Mouse (Mus musculus) gastrocnemius, postnatal 10 days (tissue): ENCODE measurements at regions not wholly inside any gene's neighbourhood (a gene's known extent, or its start where the extent isn't known, plus 50 kb on each side); places are given as distances from the start of the nearest gene placed in this dataset.

Experiments
- DNase-seq: peaks from one replicate; pipeline ENCODE4 v3.0.0; 2021; ENCODE audit warnings: mixed read lengths

DNA sequence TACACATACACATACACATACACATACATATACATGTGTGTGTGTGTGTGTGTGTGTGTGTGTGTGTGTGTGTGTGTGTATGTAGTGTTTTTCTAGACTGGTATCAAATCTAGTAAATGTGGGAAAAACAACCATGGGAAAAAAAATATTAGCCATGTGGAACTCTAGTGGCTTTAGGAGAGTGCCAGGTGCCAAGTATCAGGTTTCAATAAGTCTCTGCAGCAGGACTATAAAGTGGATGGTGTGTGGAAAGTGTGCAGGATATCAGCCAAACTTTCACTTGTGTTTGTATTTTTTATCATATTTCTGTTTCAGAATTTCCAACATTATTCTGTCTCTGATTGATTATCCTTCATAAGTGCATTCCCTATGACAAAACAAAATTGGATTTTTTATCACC is 653.3 kb upstream of the Fam98a start:
- DNase-seq, result no peak

DNA sequence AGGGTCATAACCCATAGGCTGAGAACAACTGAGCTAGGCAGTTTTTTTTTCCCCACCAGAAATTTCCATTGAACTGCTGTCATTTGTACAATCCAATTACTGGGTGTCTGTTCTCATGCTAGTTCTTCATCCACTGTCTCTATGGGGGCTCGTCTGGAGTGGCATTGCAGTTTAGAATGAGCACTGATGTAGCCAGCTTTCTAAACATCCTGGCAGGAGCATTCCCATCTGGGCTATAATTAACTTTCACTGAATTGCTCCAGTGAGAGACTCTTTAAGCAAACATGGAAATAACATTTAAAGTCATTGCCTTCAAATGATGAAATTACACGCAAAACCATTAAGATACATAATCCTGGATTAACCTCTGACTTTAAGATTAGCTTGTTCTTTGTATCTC is 633.1 kb upstream of the Fam98a start:
- DNase-seq, result no peak

DNA sequence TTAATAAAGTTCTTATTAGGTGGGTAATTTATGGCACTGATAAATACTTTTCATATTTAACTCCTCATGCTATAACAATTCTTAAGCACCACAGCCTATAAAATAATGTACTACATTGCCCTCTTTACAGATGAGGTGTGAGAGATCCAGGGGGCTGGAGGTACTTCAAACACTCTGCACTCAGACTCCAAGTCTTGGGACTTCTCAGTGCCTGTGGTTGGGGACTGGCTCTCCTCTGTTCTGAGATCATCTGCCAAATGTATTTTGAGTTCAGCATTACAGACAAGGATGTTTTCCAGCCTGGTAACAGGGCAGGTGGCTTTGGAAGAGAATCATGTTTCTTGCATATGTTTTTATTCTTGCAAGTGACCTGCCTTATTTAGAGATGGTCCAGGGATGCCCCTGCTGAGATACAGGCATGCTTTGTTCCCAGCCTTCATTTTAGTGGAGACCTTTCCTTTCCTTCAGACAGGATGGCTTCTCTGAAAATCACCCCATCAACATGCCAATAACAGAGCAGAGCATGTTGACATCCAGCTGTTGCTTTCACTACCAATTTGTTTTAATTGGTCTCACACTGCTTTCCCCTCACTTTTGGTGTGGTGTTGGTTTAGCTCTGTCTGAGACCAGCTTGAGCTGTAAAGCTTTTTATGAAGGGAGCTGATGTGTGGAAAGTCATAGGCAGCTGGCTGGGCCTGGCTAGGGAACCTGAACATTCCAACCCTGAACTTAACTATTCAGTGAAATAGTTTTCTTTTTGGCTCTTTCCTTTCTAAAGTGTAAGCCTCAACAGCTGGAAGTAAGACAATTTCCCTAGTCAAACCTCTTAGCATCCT is 585.1 kb upstream of the Fam98a start:
- DNase-seq, result no peak

DNA sequence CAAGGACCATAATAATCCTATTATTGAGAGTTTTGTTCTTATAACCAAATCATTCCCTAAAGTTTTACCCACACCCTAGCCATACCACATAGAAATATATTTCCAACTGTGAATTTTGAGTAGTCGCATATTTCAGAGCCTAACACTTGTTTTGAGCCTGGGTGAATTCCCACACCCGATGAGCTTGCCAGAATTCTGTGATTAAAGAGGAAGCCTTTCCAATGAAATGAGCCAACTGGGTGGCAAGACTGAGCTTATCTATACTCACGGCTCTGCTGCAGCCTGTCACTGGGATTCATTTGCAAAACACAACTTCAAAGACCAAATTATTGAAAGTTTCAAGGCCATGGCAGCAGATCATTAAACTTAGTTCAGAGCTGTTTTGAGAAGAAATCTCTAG is 582.3 kb upstream of the Fam98a start:
- DNase-seq, result no peak

DNA sequence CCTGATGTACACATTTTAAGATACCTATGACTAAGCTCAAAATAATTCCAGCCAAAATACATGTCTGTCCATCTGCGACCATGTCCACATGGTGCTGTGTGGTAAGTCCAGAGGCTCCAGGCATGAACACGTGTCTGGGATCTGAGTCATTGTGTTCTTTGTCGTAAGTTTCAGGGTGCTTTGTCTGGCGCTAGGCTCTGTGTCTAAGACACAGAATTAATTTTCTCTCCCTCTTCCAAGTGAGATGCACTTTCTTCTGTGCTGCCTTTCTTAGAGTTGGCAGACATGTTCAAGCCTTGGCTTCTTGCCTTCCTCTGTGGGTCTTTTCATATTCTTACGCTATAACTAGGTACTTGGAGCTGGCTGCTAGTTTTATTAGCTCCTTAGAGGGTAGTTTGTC is 573.5 kb upstream of the Fam98a start:
- no peak for DNase-seq

DNA sequence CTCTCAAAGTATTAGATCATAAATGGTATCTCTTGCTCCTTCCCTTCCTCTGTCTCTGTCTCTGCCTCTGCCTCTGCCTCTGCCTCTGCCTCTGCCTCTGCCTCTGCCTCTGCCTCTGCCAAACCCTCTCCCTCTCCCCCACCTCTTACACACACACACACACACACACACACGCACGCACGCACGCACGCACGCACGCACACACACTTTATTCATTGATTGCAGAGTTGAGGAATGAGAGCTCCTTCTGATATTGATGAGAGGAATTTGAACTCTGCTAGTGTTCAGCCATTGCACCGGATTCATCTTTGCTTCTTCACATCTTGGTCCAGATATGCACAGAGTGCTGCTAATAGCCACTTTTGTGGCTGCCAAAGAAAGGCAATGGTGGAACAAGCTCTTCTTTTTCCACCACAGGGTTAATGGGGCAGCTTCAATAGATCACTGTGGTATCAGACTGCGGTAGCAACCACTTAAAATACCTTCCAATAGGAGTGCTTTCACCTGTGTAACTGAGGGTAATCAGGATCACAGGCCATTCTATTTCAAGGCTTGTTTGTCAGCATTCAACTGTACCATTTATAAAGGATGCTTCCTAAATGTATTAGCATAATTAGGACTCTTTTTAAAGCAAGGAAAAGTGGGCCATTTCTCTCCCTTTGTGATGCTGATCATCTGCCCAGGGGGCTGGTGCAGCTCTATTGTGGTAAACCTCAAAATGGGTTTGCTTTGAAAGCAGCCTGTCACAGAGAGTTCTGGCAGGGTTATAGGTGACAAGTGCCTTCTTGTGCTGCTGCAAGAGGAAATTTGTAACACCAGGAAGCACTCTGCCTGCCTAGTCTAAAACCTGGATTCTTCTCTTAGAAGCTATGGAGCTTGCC is 559.8 kb upstream of the Fam98a start:
- DNase-seq, result no peak

DNA sequence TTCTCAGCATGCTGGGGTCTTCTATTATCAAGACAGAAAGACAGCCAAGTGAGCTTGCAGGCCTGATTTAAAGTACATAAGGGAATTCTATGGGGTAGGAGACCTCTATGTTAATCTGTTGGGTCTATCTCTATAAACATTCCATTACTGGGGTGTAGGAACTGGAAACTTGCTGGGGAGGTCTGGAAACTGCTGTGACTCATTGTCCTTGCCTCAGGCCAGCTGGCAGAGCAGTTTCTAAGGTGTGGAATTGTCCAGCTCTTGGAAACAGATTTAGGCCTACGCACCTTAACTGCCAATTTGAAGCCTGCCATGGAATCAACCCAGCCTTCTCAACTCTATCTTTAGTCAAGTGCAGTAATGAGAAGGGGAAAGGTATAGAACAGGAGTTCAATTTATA is 559.1 kb upstream of the Fam98a start:
- DNase-seq, result no peak

DNA sequence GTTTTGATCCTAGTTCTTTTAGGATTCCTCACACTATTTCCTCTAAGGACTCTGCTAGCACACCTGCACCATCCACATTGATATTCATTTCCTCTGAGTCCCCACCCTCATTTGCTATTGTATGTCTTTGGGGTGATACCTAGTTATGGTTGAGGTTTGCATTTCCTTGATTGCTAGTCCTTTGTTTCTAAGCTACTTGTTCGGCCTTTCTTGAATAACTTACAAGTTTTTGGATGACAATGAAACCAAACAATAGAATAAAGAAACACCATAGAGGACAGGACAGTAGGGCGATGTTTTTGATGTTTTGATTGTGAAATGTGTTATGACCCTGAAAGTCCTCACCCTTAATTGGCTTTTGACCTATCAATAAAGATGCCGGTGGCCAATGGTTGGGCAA is 531.8 kb upstream of the Fam98a start:
- no peak for DNase-seq

DNA sequence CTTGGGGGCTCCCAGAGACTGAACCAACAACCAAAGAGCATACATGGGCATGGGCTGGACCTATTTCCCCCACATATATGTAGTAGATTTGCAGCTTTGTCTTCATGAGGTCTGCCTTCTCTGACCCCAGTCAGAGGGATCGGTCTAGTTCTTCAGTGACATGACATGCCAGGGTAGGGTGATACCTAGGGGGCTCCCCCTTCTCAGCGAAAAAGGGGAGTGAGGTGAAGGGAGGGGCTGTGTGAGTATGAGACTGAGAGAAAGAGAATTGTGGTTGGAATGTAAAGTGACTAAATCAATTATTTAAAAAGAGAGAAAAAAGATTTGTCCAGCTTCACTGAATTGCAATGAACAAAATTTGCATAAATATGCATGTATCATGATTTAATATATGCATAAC is 530.0 kb upstream of the Fam98a start:
- no peak for DNase-seq

DNA sequence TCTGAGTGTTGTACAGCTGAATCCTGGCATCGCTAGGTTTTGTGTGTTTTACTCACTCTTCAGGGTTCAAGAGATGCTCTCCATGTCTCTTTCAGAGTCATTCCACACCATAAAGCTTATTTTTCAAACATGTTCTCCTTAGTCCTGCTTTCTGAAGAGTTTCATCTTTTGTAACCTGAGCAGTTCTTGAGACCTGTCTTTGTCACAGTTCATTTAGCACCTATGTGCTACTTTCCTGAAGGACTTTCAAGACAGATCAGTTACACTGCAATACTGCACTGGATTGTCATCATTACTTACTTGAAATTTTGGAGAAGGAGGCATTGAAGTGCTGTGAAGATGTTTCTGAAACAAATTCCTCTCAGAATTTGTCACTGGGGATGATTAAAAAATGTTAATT is 494.7 kb upstream of the Fam98a start:
- no peak for DNase-seq

DNA sequence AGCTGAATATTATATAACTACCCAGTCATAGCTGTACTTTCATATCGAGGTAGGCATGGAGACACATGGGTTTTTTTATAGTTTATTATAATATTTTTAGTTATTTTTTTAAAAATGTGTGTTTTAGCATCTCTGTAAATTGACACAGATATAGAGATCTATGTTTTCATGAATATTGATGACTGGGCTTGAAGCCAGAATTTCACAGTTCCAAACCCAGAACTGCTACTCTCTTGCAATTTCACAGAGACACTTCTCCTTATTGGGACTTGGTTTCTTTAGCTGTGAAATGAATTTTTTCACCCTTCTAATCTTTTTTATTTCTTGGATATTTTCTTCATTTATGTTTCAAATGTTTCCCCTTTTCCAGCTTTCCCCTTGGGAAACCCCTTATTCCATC is 481.0 kb upstream of the Fam98a start:
- DNase-seq, result no peak

DNA sequence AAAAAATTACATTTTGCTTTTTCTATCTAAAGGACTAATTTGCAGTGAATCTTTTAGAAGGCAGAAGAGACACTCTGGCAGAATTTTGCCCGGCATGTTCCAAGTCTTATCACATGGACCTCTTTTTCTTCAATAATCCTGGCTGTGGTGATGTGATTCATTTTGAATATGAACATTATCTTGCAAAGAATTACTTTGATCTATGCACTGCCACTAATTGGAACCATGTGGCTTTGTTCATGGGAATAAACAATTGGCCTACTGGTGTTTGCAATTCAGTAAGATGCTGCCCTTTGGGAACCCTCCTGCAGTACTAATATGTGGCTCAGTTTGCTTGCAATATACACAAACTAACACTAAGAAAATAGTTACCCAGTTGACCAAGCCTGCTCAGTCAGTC is 456.3 kb upstream of the Fam98a start:
- no peak for DNase-seq

DNA sequence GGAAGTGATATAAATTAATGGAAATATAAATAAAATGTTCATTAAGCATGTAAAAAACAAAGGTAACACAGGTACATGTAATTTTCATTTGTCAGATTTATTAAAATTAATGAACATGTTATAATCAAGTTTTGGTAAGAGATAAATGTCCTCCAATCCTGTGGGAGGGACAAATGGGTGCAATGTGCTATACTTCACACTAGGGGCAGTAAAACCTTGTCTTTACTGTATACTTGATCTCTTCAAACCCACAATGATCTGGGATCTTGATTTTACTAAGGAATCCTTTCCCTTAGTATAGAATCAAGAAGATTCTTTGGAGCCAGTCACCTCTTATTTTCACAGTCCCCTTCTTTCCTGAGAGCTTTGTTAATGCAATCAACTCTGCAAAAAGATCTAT is 451.1 kb upstream of the Fam98a start:
- DNase-seq, result no peak

DNA sequence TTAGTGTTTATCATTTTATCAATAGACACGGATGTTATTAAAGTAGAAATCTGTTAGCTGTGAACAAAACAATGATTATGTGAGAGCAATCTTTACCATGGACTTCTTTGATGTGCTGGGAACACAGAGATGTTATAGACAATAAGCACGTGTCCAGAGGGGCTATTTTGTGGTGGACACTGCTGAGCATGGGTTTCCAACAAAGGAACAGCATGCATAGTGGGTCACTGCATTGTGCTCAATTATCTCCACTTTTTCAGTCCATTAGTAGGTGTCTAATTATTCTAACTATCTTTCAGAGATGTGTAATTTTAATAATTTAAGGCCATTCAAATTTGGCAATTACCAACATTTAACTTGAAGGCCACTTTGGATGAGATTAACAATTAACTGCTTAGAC is 409.6 kb upstream of the Fam98a start:
- DNase-seq, result no peak

DNA sequence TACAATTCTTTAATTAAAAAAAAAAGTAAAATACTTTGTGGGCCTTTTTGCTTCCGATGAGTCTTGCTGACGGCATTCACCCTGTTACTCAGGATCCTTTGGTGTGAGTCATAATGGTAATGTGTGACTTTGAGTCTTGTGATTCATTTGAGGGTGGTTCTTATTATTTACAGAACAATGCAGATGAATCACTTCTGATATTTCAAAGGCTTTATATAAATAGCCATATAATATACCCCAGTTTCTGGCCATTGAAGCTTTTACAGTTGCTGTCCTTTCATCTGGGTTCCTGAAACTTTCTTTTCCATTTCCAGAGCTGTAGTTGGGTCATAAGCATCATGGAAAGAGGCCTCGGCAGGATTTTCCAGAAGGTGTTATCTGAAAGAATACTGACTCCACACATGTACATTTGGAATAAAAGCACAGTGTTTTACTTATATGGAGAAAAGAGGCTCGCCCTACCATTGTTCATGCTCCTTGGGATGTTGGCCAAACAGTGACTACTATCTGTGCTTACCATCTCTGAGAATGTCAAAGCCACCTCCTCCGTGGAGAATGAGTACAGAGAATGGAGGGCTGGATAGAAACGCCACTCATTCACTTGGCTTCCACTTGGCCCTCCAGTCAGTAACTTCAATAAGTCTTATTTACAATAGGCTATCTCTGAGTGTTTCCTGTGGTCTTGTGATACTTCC is 385.1 kb upstream of the Fam98a start:
- no peak for DNase-seq

DNA sequence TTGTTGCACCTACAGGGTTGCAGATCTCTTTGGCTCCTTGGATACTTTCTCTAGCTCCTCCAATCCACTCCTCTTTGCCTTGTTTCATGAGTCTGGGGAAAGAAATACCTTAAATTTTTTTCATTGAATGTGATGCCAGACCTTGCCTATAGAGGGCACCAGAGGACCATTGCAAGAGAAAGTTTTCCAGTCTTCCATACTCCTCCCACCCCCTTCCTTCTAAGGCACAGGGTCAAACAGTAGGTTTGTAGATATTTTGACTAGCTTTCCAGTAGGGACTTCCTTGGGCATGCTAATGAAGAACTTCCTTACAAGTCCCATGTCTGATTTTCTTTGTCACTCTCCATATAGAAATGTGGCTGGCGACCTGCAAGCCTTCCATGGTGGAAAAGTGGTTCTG is 379.3 kb upstream of the Fam98a start:
- DNase-seq, result peak; percentile 3

DNA sequence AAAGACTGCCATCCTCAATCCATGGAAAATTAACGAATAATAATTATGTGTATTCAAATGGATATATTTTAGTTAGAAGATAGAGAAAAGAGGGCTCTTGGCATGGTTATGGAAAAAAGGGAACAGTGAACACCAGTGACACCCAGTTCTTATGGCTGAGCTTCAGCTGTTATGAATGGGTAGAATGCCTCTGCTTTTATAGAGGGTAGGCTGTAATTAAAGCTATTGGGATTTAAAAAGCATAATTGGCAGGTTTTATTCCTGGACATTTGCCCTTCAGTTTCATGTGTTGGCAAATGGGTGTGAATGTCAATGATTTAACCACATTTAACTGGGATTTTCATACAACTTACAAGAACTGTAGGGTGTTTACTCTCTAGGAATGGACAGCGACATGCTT is 368.5 kb upstream of the Fam98a start:
- DNase-seq, result no peak

DNA sequence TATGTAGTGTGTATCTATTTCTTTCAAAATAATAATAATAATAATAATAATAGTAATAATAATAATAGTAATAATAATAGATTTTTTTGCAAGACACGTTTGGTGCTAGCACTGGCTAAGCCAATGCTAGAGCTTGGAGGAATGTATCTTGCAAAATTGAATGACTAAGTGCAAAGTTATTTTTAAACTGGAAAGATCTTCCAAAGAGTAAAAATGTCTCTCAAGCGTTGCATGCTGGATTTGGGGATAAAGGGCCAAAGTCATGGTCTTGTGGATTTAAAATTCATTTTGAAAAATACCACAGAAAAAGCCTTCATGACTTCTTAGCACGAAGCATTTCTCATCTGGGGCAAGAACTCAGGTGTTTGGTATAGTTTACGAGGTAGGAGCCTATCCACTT is 365.3 kb upstream of the Fam98a start:
- DNase-seq, result no peak

DNA sequence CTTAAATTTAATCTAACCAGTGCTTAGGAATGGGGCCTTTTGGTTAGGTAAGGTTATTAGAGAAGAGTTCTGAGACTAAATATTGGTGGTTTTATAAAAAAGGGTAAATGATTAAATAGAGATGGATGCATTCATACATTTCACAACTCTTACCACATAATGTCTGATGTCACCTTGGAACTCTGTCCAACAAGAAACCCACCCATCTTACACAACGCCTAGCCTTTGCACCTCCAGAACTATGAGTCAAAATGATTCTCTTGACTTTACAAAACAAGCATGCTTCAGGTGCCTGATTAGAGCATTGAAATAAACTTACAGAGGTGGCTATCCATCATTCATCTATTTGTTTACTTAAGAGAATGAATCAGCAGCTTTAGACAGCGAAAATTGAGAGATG is 364.8 kb upstream of the Fam98a start:
- no peak for DNase-seq

DNA sequence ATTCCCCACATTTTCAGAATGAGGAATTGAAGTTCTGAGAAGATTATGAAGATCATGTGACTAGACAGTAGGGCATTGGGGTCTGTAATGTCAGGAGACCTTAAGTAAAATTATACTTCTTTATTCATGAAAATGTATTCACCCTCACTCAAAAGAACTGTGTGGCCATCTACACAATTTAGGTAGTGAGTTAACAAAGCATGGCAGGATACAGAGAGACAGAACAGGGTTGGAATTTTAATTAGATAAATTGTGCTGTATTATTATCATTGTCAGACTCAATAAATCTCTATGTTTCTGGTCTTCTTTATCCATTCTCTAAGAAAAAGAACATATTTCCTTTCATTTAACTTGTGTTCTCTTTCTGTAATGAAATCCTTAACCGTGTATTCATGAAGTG is 363.5 kb upstream of the Fam98a start:
- no peak for DNase-seq

DNA sequence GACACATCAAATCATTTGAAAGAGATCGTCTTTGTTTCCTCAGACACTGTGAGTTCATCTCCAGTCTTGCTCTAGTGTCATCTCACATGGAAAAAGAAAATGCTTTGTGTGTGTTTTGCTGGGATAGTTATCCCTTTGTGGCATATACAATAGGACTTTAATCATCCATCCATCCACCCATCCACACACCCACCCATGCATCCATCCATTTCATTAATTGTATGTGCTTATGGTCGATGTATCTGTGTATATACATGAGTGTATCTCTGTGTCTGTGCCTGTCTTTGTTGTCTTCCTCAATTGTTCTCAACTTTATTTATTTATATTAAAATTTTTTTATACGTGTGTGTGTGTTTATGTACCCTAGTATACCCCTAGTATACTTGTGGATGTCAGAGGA is 355.3 kb upstream of the Fam98a start:
- no peak for DNase-seq

DNA sequence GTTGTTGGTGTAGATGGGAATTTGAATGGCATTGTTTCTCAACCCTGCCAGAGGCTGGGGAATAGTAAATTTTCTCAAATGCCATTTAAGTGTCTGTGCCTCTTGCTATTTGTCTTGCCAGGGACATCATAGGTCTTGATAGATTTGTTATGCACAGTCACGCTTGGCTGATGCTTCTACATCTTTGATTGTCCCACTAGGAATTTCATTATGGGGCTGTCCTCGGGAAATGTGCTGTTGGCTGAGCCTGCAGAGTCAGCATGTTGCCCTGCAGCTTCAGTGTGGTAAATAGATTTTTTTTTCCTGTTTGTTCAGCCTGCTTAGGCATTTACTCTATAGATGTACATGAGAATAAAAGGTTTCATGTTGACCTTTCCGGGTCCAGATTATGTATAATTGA is 354.9 kb upstream of the Fam98a start:
- no peak for DNase-seq

DNA sequence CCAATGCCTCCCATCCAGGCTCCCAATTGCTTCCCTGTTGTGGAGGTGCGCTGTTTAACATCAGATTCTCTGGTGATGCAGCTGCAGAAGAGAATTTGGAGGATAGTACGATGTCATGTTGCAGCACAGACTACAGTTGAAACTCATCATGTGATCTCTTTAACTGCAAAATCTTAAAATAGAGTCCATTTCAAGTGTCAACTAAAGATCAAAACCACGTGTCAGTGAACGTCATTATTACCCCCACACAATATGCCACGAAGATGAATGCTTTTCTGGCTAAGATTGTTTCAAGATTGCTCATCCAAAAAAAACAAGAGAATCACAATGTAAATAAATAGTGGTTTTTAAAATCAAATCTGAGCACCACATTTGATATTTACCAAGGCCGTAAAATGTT is 343.7 kb upstream of the Fam98a start:
- no peak for DNase-seq
